Mouse (Mus musculus): ENCODE results near the gene 6430628N08Rik. TPM values are rescaled to one million over a fixed set of nuclear protein-coding genes. Genes with fewer than 3 reads are reported as not detected.

6430628N08Rik gene
- 0.11 TPM in 1 of 2 replicates, not detected in the other for polyA plus RNA-seq (2016; fragmentation: Nextera tagmentation; extraction: Ambion mirVana)

DNA sequence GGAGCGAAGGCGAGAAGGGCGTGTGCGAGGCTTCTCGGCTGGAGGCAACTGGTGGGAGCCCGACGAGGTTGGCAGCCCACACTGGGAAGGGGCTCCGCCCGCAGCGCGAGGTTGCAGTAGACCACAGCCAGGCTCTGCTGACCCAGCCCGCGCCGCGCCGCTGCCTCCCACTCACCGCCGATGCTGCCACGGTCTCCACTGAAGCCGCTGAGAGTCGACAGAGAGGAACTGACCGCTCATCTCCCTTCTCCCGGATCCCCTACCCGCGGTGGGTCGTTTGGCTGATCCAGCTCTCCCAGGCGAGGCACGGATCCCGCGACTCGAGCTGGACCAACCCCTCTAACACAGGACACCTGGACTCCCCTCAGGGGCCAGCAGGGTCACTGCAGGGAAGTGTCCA, at the start of gene 6430628N08Rik:
Gene 6430628N08Rik, plus strand, starts transcription at position 113 of the 400 bp plus-strand sequence.
- under 1% methylated on average over 31 of the region's 31 CpGs for WGBS
- peak; percentile 58 for DNase-seq (ENCODE audit: low spot score)
- Histone ChIP-seq H3K4me3 (peak within 1 kb of the TSS; percentile 51), H3K9me3 (replicated peaks) (no peaks in the 10 kb centered on the region), H3K36me3 (no peaks in the 10 kb centered on the region), H3K27me3 (ENCODE audit: low read depth, poor library complexity, severe bottlenecking) (peaks cover 84% of the 10 kb centered on the region), H3K4me1 (peaks cover 19% of the 10 kb centered on the region), H3K27ac (peak within 1 kb of the TSS; percentile 46; the same call in 1 of the 2 replicates)

- Histone ChIP-seq H3K27me3 (ENCODE audit: low read depth, poor library complexity, severe bottlenecking) (no peaks in the 10 kb centered on the region), H3K36me3 (no peaks in the 10 kb centered on the region), H3K27ac (no peak overlapping the region), H3K4me1 (peaks cover 16% of the 10 kb centered on the region), H3K4me3 (no peak overlapping the region), H3K9me3 (replicated peaks) (no peaks in the 10 kb centered on the region)
- 90% methylated on average over 4 of the region's 4 CpGs for WGBS
- no peak for DNase-seq (ENCODE audit: low spot score)
These were observed 49.6 kb upstream of the 6430628N08Rik start for GRCm38 (mm10) chr4:115840842-115841241.

GRCm38 (mm10) chr4:115846656-115847055, 43.8 kb upstream of the 6430628N08Rik start:
- Histone ChIP-seq H3K36me3 (peaks cover 31% of the 10 kb centered on the region), H3K4me3 (no peak overlapping the region), H3K9me3 (replicated peaks) (no peaks in the 10 kb centered on the region), H3K27me3 (ENCODE audit: low read depth, poor library complexity, severe bottlenecking) (no peaks in the 10 kb centered on the region), H3K27ac (no peak overlapping the region), H3K4me1 (peaks cover 3% of the 10 kb centered on the region; the same call in 1 of the 2 replicates)
- DNase-seq (ENCODE audit: low spot score): no peak
- 66% methylated on average over 2 of the region's 2 CpGs for WGBS

GRCm38 (mm10) chr4:115847377-115847776, 43.1 kb upstream of the 6430628N08Rik start:
- Histone ChIP-seq H3K4me1 (peaks cover 3% of the 10 kb centered on the region; the same call in 1 of the 2 replicates), H3K9me3 (replicated peaks) (no peaks in the 10 kb centered on the region), H3K4me3 (no peak overlapping the region), H3K36me3 (peaks cover 39% of the 10 kb centered on the region), H3K27me3 (ENCODE audit: low read depth, poor library complexity, severe bottlenecking) (no peaks in the 10 kb centered on the region), H3K27ac (no peak overlapping the region)
- DNase-seq (ENCODE audit: low spot score): no peak
- WGBS: 67% methylated on average over 5 of the region's 5 CpGs

DNA sequence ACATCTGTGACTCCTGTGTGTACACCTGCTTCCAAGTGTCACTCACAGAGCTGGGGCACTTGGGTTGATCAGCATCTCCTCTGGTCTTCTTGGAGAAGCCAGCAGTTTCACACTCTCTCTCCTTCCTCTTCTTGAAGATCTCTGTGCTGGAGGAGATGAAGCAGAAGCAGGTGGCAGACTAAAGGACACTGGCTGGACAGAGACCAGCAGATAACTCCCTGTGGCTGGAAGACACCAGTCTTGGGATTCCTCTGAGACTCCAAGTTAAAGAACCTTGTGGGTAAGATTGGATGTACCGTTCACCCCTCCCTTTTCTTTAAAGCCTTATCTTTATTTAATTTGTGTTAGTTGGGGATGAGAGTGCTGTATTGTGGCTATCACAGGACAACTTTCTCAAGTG, 42.4 kb upstream of the 6430628N08Rik start:
- Histone ChIP-seq H3K36me3 (peaks cover 46% of the 10 kb centered on the region), H3K9me3 (replicated peaks) (no peaks in the 10 kb centered on the region), H3K4me1 (peaks cover 3% of the 10 kb centered on the region; the same call in 1 of the 2 replicates), H3K27me3 (ENCODE audit: low read depth, poor library complexity, severe bottlenecking) (no peaks in the 10 kb centered on the region), H3K27ac (no peak overlapping the region), H3K4me3 (no peak overlapping the region)
- DNase-seq (ENCODE audit: low spot score): no peak
- WGBS: 86% methylated on average over 1 of the region's 1 CpGs

- H3K4me3 ChIP-seq: no peak overlapping the region
- DNase-seq (ENCODE audit: low spot score): no peak
- no peaks in the 10 kb centered on the region for H3K27me3 ChIP-seq (ENCODE audit: low read depth, poor library complexity, severe bottlenecking)
- H3K27ac ChIP-seq: peak overlapping the region; percentile 1; the same call in 1 of the 2 replicates
- H3K4me1 ChIP-seq: peaks cover 4% of the 10 kb centered on the region; the same call in 1 of the 2 replicates
- peaks cover 48% of the 10 kb centered on the region for H3K36me3 ChIP-seq
- 70% methylated on average over 8 of the region's 8 CpGs for WGBS
- H3K9me3 ChIP-seq (replicated peaks): no peaks in the 10 kb centered on the region
These were observed 41.3 kb upstream of the 6430628N08Rik start for GRCm38 (mm10) chr4:115848990-115849677.

DNA sequence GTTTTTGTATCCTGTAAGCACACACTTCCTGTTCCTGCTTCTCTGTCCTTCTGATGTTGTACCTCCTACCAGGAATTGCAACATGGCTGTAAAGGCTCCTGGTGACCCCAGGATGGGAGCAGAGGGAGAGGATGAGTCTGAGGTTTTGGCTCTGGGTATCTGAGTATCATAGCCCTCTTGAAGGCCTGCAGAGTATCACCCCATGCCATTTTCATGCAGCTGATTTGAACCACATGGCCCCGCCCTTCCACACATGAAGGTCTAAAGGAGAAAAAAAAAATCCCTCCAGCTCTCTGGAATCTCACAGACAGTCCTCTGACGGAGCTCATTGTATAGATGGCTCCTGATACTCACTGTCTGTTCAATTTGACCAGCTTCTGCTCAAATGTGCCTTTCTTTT, 40.4 kb upstream of the 6430628N08Rik start:
- Histone ChIP-seq H3K27me3 (ENCODE audit: low read depth, poor library complexity, severe bottlenecking) (no peaks in the 10 kb centered on the region), H3K9me3 (replicated peaks) (no peaks in the 10 kb centered on the region), H3K27ac (no peak overlapping the region), H3K4me1 (peaks cover 14% of the 10 kb centered on the region), H3K4me3 (no peak overlapping the region), H3K36me3 (peaks cover 48% of the 10 kb centered on the region)
- DNase-seq (ENCODE audit: low spot score): no peak
- WGBS: 90% methylated on average over 2 of the region's 2 CpGs

DNA sequence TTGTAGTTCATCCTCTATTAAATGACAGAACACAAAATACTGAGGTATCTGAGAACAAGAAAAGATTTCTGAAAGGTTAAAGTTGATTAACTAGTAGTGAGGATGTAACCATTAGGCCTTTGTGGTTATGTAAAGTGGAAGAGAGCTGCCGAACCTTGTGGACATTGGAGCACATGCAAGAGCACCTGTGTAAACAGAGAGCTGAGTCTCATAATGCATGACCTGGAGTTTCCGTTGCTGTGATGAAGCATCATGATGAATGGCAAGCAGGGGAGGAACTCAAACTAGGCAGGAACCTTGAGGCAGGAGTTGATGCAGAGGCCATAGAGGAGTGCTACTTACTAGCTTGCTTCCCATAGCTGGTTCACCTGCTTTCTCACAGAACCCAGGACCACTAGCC, 39.8 kb upstream of the 6430628N08Rik start:
- no peaks in the 10 kb centered on the region for H3K27me3 ChIP-seq (ENCODE audit: low read depth, poor library complexity, severe bottlenecking)
- H3K36me3 ChIP-seq: peaks cover 48% of the 10 kb centered on the region
- H3K4me3 ChIP-seq: no peak overlapping the region
- 57% methylated on average over 2 of the region's 2 CpGs for WGBS
- H3K9me3 ChIP-seq (replicated peaks): no peaks in the 10 kb centered on the region
- H3K27ac ChIP-seq: no peak overlapping the region
- no peak for DNase-seq (ENCODE audit: low spot score)
- H3K4me1 ChIP-seq: peaks cover 19% of the 10 kb centered on the region

DNA sequence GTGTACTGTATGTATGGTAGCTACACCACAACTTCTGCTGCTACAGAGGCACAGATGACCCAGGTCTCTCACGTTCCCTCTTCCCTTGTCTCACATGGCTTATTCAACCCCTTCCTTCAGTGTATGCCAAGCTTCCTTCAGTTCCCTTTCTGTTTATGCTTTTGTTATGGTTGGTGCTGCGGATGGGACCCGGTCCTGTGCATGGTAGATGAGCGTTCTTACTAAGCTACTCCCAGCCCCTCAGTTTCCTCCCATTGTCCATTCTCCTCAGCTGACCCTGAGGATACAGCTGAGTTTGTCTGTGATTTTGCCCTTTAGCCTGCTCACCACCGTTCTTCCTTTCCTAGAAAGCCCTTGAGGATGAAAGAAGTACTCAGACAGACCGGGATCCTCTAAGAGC, 38.9 kb upstream of the 6430628N08Rik start:
- Histone ChIP-seq H3K9me3 (replicated peaks) (no peaks in the 10 kb centered on the region), H3K4me3 (no peak overlapping the region), H3K27me3 (ENCODE audit: low read depth, poor library complexity, severe bottlenecking) (no peaks in the 10 kb centered on the region), H3K27ac (no peak overlapping the region), H3K4me1 (peaks cover 29% of the 10 kb centered on the region), H3K36me3 (peaks cover 51% of the 10 kb centered on the region)
- WGBS: 91% methylated on average over 6 of the region's 6 CpGs
- DNase-seq (ENCODE audit: low spot score): no peak

DNA sequence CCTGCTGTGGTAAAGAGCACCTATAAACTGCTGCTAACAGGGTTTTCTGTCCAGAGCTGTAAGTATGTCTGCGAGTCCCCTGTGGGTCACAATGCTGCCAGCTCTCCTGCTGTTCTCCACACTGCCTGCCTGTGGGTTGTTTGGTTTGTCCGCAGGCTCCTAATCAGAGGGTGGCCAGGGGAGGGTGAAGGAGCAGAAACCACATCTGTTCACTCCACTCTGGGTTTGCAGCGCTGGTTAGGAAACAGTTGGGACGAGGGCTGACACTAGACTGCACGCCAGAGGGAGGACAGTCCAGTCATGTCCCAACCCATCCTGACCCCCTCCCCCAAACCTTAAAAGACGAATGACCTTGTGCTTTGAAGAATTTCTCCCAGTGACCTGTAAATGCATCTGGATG, 35.4 kb upstream of the 6430628N08Rik start:
- Histone ChIP-seq H3K36me3 (peaks cover 63% of the 10 kb centered on the region), H3K4me1 (peaks cover 33% of the 10 kb centered on the region), H3K9me3 (replicated peaks) (no peaks in the 10 kb centered on the region), H3K27me3 (ENCODE audit: low read depth, poor library complexity, severe bottlenecking) (no peaks in the 10 kb centered on the region), H3K27ac (peak overlapping the region; percentile 68), H3K4me3 (no peak overlapping the region)
- DNase-seq (ENCODE audit: low spot score): no peak
- 29% methylated on average over 6 of the region's 6 CpGs for WGBS

GRCm38 (mm10) chr4:115855609-115856008, 34.9 kb upstream of the 6430628N08Rik start:
- Histone ChIP-seq H3K4me1 (peaks cover 33% of the 10 kb centered on the region), H3K4me3 (no peak overlapping the region), H3K9me3 (replicated peaks) (no peaks in the 10 kb centered on the region), H3K27me3 (ENCODE audit: low read depth, poor library complexity, severe bottlenecking) (no peaks in the 10 kb centered on the region), H3K27ac (peak overlapping the region; percentile 68; the same call in 1 of the 2 replicates), H3K36me3 (peaks cover 63% of the 10 kb centered on the region)
- no peak for DNase-seq (ENCODE audit: low spot score)
- 71% methylated on average over 4 of the region's 4 CpGs for WGBS

DNA sequence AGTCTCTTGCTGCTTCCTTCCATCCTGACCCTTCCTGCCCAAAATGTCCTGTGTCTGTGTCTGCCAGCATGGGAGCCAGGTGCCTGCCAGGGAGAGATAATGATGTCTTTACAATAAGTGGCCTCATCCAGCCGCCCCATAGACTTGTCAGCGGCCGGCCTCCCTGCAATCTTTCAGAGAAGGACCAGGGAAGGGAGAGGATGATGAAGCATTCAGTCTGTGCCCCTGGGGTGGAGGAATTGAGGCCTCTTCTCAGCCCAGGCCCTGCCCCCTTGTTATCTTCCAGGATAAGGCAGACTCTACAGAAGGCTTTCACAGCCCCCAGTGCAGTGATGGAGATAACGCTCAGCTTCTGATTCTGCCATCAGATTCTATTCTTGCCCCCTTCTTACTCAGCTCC, 34.2 kb upstream of the 6430628N08Rik start:
- Histone ChIP-seq H3K4me3 (no peak overlapping the region), H3K27me3 (ENCODE audit: low read depth, poor library complexity, severe bottlenecking) (no peaks in the 10 kb centered on the region), H3K4me1 (peaks cover 36% of the 10 kb centered on the region), H3K27ac (peak overlapping the region; percentile 68; the same call in 1 of the 2 replicates), H3K9me3 (replicated peaks) (no peaks in the 10 kb centered on the region), H3K36me3 (peaks cover 63% of the 10 kb centered on the region)
- 53% methylated on average over 4 of the region's 4 CpGs for WGBS
- no peak for DNase-seq (ENCODE audit: low spot score)

- H3K4me3 ChIP-seq: no peak overlapping the region
- peak overlapping the region; percentile 10; the same call in 1 of the 2 replicates for H3K27ac ChIP-seq
- no peaks in the 10 kb centered on the region for H3K9me3 ChIP-seq (replicated peaks)
- no peak for DNase-seq (ENCODE audit: low spot score)
- peaks cover 54% of the 10 kb centered on the region for H3K36me3 ChIP-seq
- H3K4me1 ChIP-seq: peaks cover 44% of the 10 kb centered on the region
- no peaks in the 10 kb centered on the region for H3K27me3 ChIP-seq (ENCODE audit: low read depth, poor library complexity, severe bottlenecking)
- 87% methylated on average over 9 of the region's 9 CpGs for WGBS
These were observed 33.1 kb upstream of the 6430628N08Rik start for GRCm38 (mm10) chr4:115857293-115857883.
